ENCODE assay signal across 15 mouse cellular contexts in genomic region chr12:70811772-70812171, GRCm38 (mm10). TPM values are rescaled to one million over a fixed set of nuclear protein-coding genes. Genes with fewer than 3 reads are reported as not detected.
DNase-seq lines count a peak whose midpoint lies in the region; ATAC-seq and TF ChIP-seq lines count a peak whose summit lies in the region.
"Had no signal": no experiment of that assay in that cellular context is flagged by ENCODE, and none has a peak within 500 bp of the region (broad histone marks: within the 10 kb centered on the region; RNA-seq: fewer than 3 reads in every experiment).

No protein-coding gene starts in this region.

- H3K27me3 ChIP-seq in heart, adult 2 months (ENCODE audit: control insufficient read depth, insufficient read depth, low read length) = no peaks in the 10 kb centered on the region
- H3K27me3 ChIP-seq in kidney, embryonic 16.5 days (ENCODE audit: insufficient read depth, low read length) = no peaks in the 10 kb centered on the region
- no peaks in the 10 kb centered on the region for H3K27me3 ChIP-seq in lung, embryonic 16.5 days (ENCODE audit: control insufficient read depth, insufficient read depth, low read depth, low read length)
- H3K27me3 ChIP-seq in stomach, embryonic 15.5 days (replicated peaks) = no peaks in the 10 kb centered on the region
- no peaks in the 10 kb centered on the region for H3K27me3 ChIP-seq in midbrain, embryonic 10.5 days (ENCODE audit: low read depth, poor library complexity, severe bottlenecking)
- H3K27me3 ChIP-seq: CH12.LX had no signal

- no peak overlapping the region for H3K4me2 ChIP-seq in kidney, embryonic 16.5 days (replicated peaks; ENCODE audit: low read depth, low read length)
- no peak overlapping the region for H3K4me2 ChIP-seq in lung, embryonic 16.5 days (ENCODE audit: low read depth, low read length)
- H3K4me2 ChIP-seq in stomach, embryonic 15.5 days = no peak overlapping the region

- DNase-seq in heart, adult 2 months = no peak
- no peak for DNase-seq in heart, adult 8-10 months (ENCODE audit: low spot score)
- DNase-seq in kidney, postnatal 25 days = no peak
- DNase-seq in lung, adult 18-20 months = no peak
- no peak for DNase-seq in midbrain, embryonic 10.5 days (ENCODE audit: low spot score)
- DNase-seq: adrenal gland, adult 8-10 months; embryo, embryonic 11 days; gastrocnemius, postnatal 14 days; left cerebral cortex, postnatal 4 days had no signal

- no peak for TF ChIP-seq EP300 in heart, adult 2 months (IDR thresholded peaks at IDR 0.05; ENCODE audit: insufficient read depth, low read depth, low read length)

- H3K36me3 ChIP-seq in heart, adult 2 months (ENCODE audit: control insufficient read depth, insufficient read depth, low read length) = peaks cover 3% of the 10 kb centered on the region
- no peaks in the 10 kb centered on the region for H3K36me3 ChIP-seq in kidney, embryonic 16.5 days (ENCODE audit: insufficient read depth, low read length)
- H3K36me3 ChIP-seq in lung, embryonic 16.5 days (ENCODE audit: control insufficient read depth, insufficient read depth, low read length) = no peaks in the 10 kb centered on the region
- no peaks in the 10 kb centered on the region for H3K36me3 ChIP-seq in stomach, embryonic 15.5 days
- H3K36me3 ChIP-seq in midbrain, embryonic 10.5 days = no peaks in the 10 kb centered on the region
- H3K36me3 ChIP-seq: hindbrain, embryonic 10.5 days had no signal

- H3K9me3 ChIP-seq in kidney, embryonic 16.5 days (ENCODE audit: low read length) = no peaks in the 10 kb centered on the region
- H3K9me3 ChIP-seq in lung, embryonic 16.5 days (ENCODE audit: control insufficient read depth, low read length) = no peaks in the 10 kb centered on the region
- H3K9me3 ChIP-seq in stomach, embryonic 15.5 days = no peaks in the 10 kb centered on the region
- H3K9me3 ChIP-seq in midbrain, embryonic 10.5 days (replicated peaks) = no peaks in the 10 kb centered on the region
- H3K9me3 ChIP-seq: hindbrain, embryonic 10.5 days had no signal

- no peak for ATAC-seq in kidney, embryonic 16.5 days (ENCODE audit: low FRiP score, low TSS enrichment)
- ATAC-seq in lung, embryonic 16.5 days (ENCODE audit: low read depth) = peak; percentile 80
- ATAC-seq in stomach, embryonic 15.5 days (ENCODE audit: insufficient read depth, low FRiP score, low read depth) = no peak; the same call in 1 of the 2 replicates

- no peak overlapping the region for H3K4me3 ChIP-seq in heart, adult 2 months
- no peak overlapping the region for H3K4me3 ChIP-seq in kidney, embryonic 16.5 days (ENCODE audit: low read length)
- no peak overlapping the region for H3K4me3 ChIP-seq in lung, embryonic 16.5 days (ENCODE audit: low read length)
- H3K4me3 ChIP-seq in stomach, embryonic 15.5 days (replicated peaks) = no peak overlapping the region
- no peak overlapping the region for H3K4me3 ChIP-seq in midbrain, embryonic 10.5 days
- H3K4me3 ChIP-seq: hindbrain, embryonic 10.5 days had no signal

- 39% methylated on average over 6 of the region's 6 CpGs for WGBS in heart, adult 2 months
- WGBS in kidney, embryonic 16.5 days = 53% methylated on average over 6 of the region's 6 CpGs
- 33% methylated on average over 6 of the region's 6 CpGs for WGBS in lung, embryonic 16.5 days
- WGBS in stomach, embryonic 15.5 days = 40% methylated on average over 6 of the region's 6 CpGs
- WGBS in midbrain, embryonic 10.5 days = 85% methylated on average over 6 of the region's 6 CpGs

- H3K4me1 ChIP-seq in heart, adult 2 months (ENCODE audit: control insufficient read depth, insufficient read depth, low read length) = peaks cover 9% of the 10 kb centered on the region
- H3K4me1 ChIP-seq in kidney, embryonic 16.5 days (ENCODE audit: insufficient read depth, low read length) = no peaks in the 10 kb centered on the region
- peaks cover 16% of the 10 kb centered on the region for H3K4me1 ChIP-seq in lung, embryonic 16.5 days (replicated peaks; ENCODE audit: control insufficient read depth, insufficient read depth, low read length)
- peaks cover 6% of the 10 kb centered on the region; the same call in 1 of the 2 replicates for H3K4me1 ChIP-seq in stomach, embryonic 15.5 days
- peaks cover 19% of the 10 kb centered on the region for H3K4me1 ChIP-seq in midbrain, embryonic 10.5 days

- H3K9ac ChIP-seq in heart, adult 2 months (ENCODE audit: low read depth, low read length) = no peak overlapping the region
- no peak overlapping the region for H3K9ac ChIP-seq in kidney, embryonic 16.5 days (replicated peaks; ENCODE audit: low read length)
- no peak overlapping the region for H3K9ac ChIP-seq in lung, embryonic 16.5 days (ENCODE audit: low read length)
- no peak overlapping the region for H3K9ac ChIP-seq in stomach, embryonic 15.5 days
- H3K9ac ChIP-seq: liver, embryonic 14.5 days had no signal

- intact Hi-C loops in heart, adult 2 months (cut with DNase I) = loop anchor here (5.0 kb wide), 1 partner anchor 154 kb away; no protein-coding TSS in a partner anchor

- peak overlapping the region; percentile 78 for H3K27ac ChIP-seq in heart, adult 2 months
- H3K27ac ChIP-seq in kidney, embryonic 16.5 days (ENCODE audit: low read length) = peak overlapping the region; percentile 61; the same call in 1 of the 2 replicates
- peak overlapping the region; percentile 85 for H3K27ac ChIP-seq in lung, embryonic 16.5 days (ENCODE audit: low read length)
- H3K27ac ChIP-seq in stomach, embryonic 15.5 days = peak overlapping the region; percentile 13; the same call in 1 of the 2 replicates
- no peak overlapping the region for H3K27ac ChIP-seq in midbrain, embryonic 10.5 days (replicated peaks)
- H3K27ac ChIP-seq: hindbrain, embryonic 10.5 days; liver, embryonic 14.5 days had no signal

- TF ChIP-seq POLR2A in heart, adult 2 months (IDR thresholded peaks at IDR 0.05; ENCODE audit: insufficient read depth, low read depth, low read length) = no peak

- no peaks in the 10 kb centered on the region for H3K79me2 ChIP-seq in heart, adult 2 months (replicated peaks; ENCODE audit: control insufficient read depth, insufficient read depth, low read length)

- TF ChIP-seq CTCF in heart, adult 2 months (IDR thresholded peaks at IDR 0.05) = no peak

RNA-seq across cellular contexts. Expression of gene Frmd6, which starts 13.5 kb away (rescaled TPM):
- total RNA-seq in heart, adult 2 months (2021) = 10 to 100 TPM; 31.4 to 33.2 TPM
- 17.3 and 28.7 TPM in 2 replicates for polyA plus RNA-seq in heart, adult 2 months (2012; rRNA removed)
- total RNA-seq in heart, adult 8-10 months (2022) = 10 to 100 TPM; 28.6 to 35.3 (median 32.5) TPM
- 21.8 and 22.7 TPM in 2 replicates for polyA plus RNA-seq in kidney, embryonic 16.5 days (2015; fragmentation: Nextera tagmentation; extraction: Ambion mirVana)
- 36.4 and 38.9 TPM in 2 replicates for polyA plus RNA-seq in lung, embryonic 16.5 days (2015; fragmentation: Nextera tagmentation; extraction: Ambion mirVana)
- 25.0 and 25.3 TPM in 2 replicates for polyA plus RNA-seq in stomach, embryonic 15.5 days (2015; fragmentation: Nextera tagmentation; extraction: Ambion mirVana)
- polyA plus RNA-seq in midbrain, embryonic 10.5 days (2016; fragmentation: Nextera tagmentation; extraction: Ambion mirVana) = 18.0 and 19.2 TPM in 2 replicates
